ENCODE assay signal across 8 mouse cellular contexts in genomic region chr10:80164161-80164997, GRCm38 (mm10). TPM values are rescaled to one million over a fixed set of nuclear protein-coding genes. Genes with fewer than 3 reads are reported as not detected.
DNase-seq lines count a peak whose midpoint lies in the region; ATAC-seq and TF ChIP-seq lines count a peak whose summit lies in the region.

No protein-coding gene starts in this region.

- no peak for ATAC-seq in heart, postnatal 0 days (ENCODE audit: insufficient read depth, low read depth)
- no peak for ATAC-seq in limb, embryonic 11.5 days (ENCODE audit: insufficient number of reproducible peaks, low FRiP score, low TSS enrichment, low read depth)

- no peaks in the 10 kb centered on the region for H3K36me3 ChIP-seq in heart, postnatal 0 days (replicated peaks; ENCODE audit: control insufficient read depth, insufficient read depth, low read length)
- no peaks in the 10 kb centered on the region for H3K36me3 ChIP-seq in limb, embryonic 11.5 days (ENCODE audit: control insufficient read depth, insufficient read depth, low read length)
- H3K36me3 ChIP-seq in myocyte (ENCODE audit: control insufficient read depth, insufficient read depth) = no peaks in the 10 kb centered on the region

- peaks cover 12% of the 10 kb centered on the region for H3K79me2 ChIP-seq in myocyte (ENCODE audit: control insufficient read depth, insufficient read depth)

- H3K4me2 ChIP-seq in heart, postnatal 0 days (ENCODE audit: low read depth, low read length) = peak overlapping the region; percentile 87
- peak overlapping the region; percentile 83 for H3K4me2 ChIP-seq in limb, embryonic 11.5 days (ENCODE audit: low read depth, severe bottlenecking)
- peak overlapping the region; percentile 100 for H3K4me2 ChIP-seq in myocyte (ENCODE audit: low read depth)

- TF ChIP-seq EP300 in heart, postnatal 0 days (IDR thresholded peaks at IDR 0.05; ENCODE audit: low read depth) = no peak

- no peak for TF ChIP-seq POLR2A in myocyte (IDR thresholded peaks at IDR 0.05; ENCODE audit: insufficient read length, low read depth)

- peak; percentile 31 to 42 for DNase-seq in right cerebral cortex, adult 2 months (ENCODE audit: low spot score in 2 of 2)
- DNase-seq in right cerebral cortex, postnatal 36 days (ENCODE audit: low spot score in 2 of 2) = no peak
- peak; percentile 72 to 75 for DNase-seq in cerebellum, postnatal 10 days
- no peak for DNase-seq in heart, postnatal 0 days (ENCODE audit: low spot score)
- no peak for DNase-seq in limb, embryonic 11.5 days (ENCODE audit: low spot score)
- no peak for DNase-seq in B cell, adult 2 months
- DNase-seq in left cerebral cortex, postnatal 4 days = no peak

- H3K9ac ChIP-seq in heart, postnatal 0 days (replicated peaks; ENCODE audit: low read depth, low read length) = peak overlapping the region; percentile 56
- H3K9ac ChIP-seq in limb, embryonic 11.5 days (ENCODE audit: low read length) = peak overlapping the region; percentile 32; the same call in 1 of the 2 replicates

- WGBS in heart, postnatal 0 days = 9% methylated on average over 38 of the region's 44 CpGs
- 7% methylated on average over 44 of the region's 44 CpGs for WGBS in limb, embryonic 11.5 days

- H3ac ChIP-seq in myocyte (ENCODE audit: control insufficient read depth, insufficient read length) = peak overlapping the region; percentile 8

- no peaks in the 10 kb centered on the region for H3K27me3 ChIP-seq in heart, postnatal 0 days (ENCODE audit: control insufficient read depth, insufficient read depth, low read length)
- H3K27me3 ChIP-seq in limb, embryonic 11.5 days (ENCODE audit: control insufficient read depth, insufficient read depth, low read length) = no peaks in the 10 kb centered on the region
- H3K27me3 ChIP-seq in myocyte (ENCODE audit: control insufficient read depth, insufficient read depth, insufficient read length) = no peaks in the 10 kb centered on the region

- peak overlapping the region; percentile 76 for H3K27ac ChIP-seq in heart, postnatal 0 days (ENCODE audit: low read depth)
- no peak overlapping the region for H3K27ac ChIP-seq in limb, embryonic 11.5 days (replicated peaks; ENCODE audit: low read depth, low read length)

- H3K4me1 ChIP-seq in heart, postnatal 0 days (ENCODE audit: control insufficient read depth, insufficient read depth) = peaks cover 60% of the 10 kb centered on the region
- peaks cover 51% of the 10 kb centered on the region for H3K4me1 ChIP-seq in limb, embryonic 11.5 days (ENCODE audit: control insufficient read depth, insufficient read depth, low read length)

- H3K4me3 ChIP-seq in heart, postnatal 0 days (ENCODE audit: low read depth, low read length) = peak overlapping the region; percentile 45
- H3K4me3 ChIP-seq in limb, embryonic 11.5 days (ENCODE audit: low read depth, low read length) = peak overlapping the region; percentile 34
- peak overlapping the region; percentile 58 for H3K4me3 ChIP-seq in myocyte

- H3K9me3 ChIP-seq in heart, postnatal 0 days (replicated peaks; ENCODE audit: control insufficient read depth, low read length) = no peaks in the 10 kb centered on the region
- no peaks in the 10 kb centered on the region for H3K9me3 ChIP-seq in limb, embryonic 11.5 days (ENCODE audit: control insufficient read depth, low read length)

- intact Hi-C loops in left cerebral cortex, postnatal 4 days (cut with DNase I) = loop anchor here (2.0 kb wide), 1 partner anchor 16 kb away; the partner anchor contains the start of gene Midn

- no peak for TF ChIP-seq CTCF in heart, postnatal 0 days (IDR thresholded peaks at IDR 0.05; ENCODE audit: low read depth)

TF ChIP-seq in myocyte, 11 proteins besides CTCF, POLR2A, EP300 and RAD21:
- TF ChIP-seq MYOG (IDR thresholded peaks at IDR 0.05; ENCODE audit: control insufficient read depth in 1 of 3, insufficient read depth in 1 of 3, insufficient read length in 2 of 3, low read depth in 2 of 3) (peak in 1 of 3 experiments; percentile 79), POLR2AphosphoS2 (IDR thresholded peaks at IDR 0.05; ENCODE audit: insufficient read length, low read depth) (no peak), MYOD1 (IDR thresholded peaks at IDR 0.05; ENCODE audit: control insufficient read depth in 1 of 3, insufficient read length in 2 of 3, low read depth in 2 of 3) (peak in 2 of 3 experiments; percentile 53 to 88), MAX (IDR thresholded peaks at IDR 0.05; ENCODE audit: low read depth) (no peak), E2F4 (IDR thresholded peaks at IDR 0.05; ENCODE audit: insufficient read depth) (no peak), TCF12 (IDR thresholded peaks at IDR 0.05; ENCODE audit: insufficient read depth, poor library complexity, severe bottlenecking) (no peak), CEBPB (IDR thresholded peaks at IDR 0.05; ENCODE audit: insufficient read depth, poor library complexity, severe bottlenecking) (no peak), TCF3 (IDR thresholded peaks at IDR 0.05; ENCODE audit: insufficient read length, low read depth) (peak; percentile 8), USF1 (IDR thresholded peaks at IDR 0.05; ENCODE audit: low read depth) (peak; percentile 10), SRF (IDR thresholded peaks at IDR 0.05; ENCODE audit: control insufficient read depth, insufficient read length, low read depth) (no peak), REST (IDR thresholded peaks at IDR 0.05; ENCODE audit: insufficient read depth, insufficient read length) (no peak)

RNA-seq across cellular contexts. Expression of gene Cirbp, which starts 1.4 kb away (rescaled TPM):
- total RNA-seq in heart, postnatal 0 days (2014; rRNA removed; ENCODE audit: low replicate concordance) = 121 and 163 TPM in 2 replicates
- polyA plus RNA-seq in heart, postnatal 0 days (2015; fragmentation: Nextera tagmentation; extraction: Ambion mirVana) = 208 and 330 TPM in 2 replicates
- polyA plus RNA-seq in limb, embryonic 11.5 days (2014; fragmentation: Nextera tagmentation; extraction: Ambion mirVana) = 67.9 and 68.1 TPM in 2 replicates
- 54.2 TPM for polyA plus RNA-seq in myocyte (2012; fragmentation: generic; extraction: Trizol)
- 100 to 1,000 TPM; 211 to 228 TPM for total RNA-seq in left cerebral cortex, postnatal 4 days (2021)

RNA-seq across cellular contexts. Expression of gene 1600002K03Rik, which starts 8.4 kb away (rescaled TPM):
- total RNA-seq in heart, postnatal 0 days (2014; rRNA removed; ENCODE audit: low replicate concordance) = 0.66 and 8.9 TPM in 2 replicates
- 4.6 and 5.7 TPM in 2 replicates for polyA plus RNA-seq in heart, postnatal 0 days (2015; fragmentation: Nextera tagmentation; extraction: Ambion mirVana)
- polyA plus RNA-seq in limb, embryonic 11.5 days (2014; fragmentation: Nextera tagmentation; extraction: Ambion mirVana) = 5.9 and 7.2 TPM in 2 replicates
- 23.5 TPM for polyA plus RNA-seq in myocyte (2012; fragmentation: generic; extraction: Trizol)
- 1 to 10 TPM; 6.0 to 6.1 TPM for total RNA-seq in left cerebral cortex, postnatal 4 days (2021)

RNA-seq across cellular contexts. Expression of gene Efna2, which starts 14.9 kb away (rescaled TPM):
- total RNA-seq in heart, postnatal 0 days (2014; rRNA removed; ENCODE audit: low replicate concordance) = 2.4 and 3.0 TPM in 2 replicates
- 3.3 and 3.7 TPM in 2 replicates for polyA plus RNA-seq in heart, postnatal 0 days (2015; fragmentation: Nextera tagmentation; extraction: Ambion mirVana)
- 51.3 and 54.8 TPM in 2 replicates for polyA plus RNA-seq in limb, embryonic 11.5 days (2014; fragmentation: Nextera tagmentation; extraction: Ambion mirVana)
- 3.6 TPM for polyA plus RNA-seq in myocyte (2012; fragmentation: generic; extraction: Trizol)
- total RNA-seq in left cerebral cortex, postnatal 4 days (2021) = 10 to 100 TPM; 25.5 to 28.6 TPM

RNA-seq across cellular contexts. Expression of gene Midn, which starts 16.3 kb away (rescaled TPM):
- total RNA-seq in heart, postnatal 0 days (2014; rRNA removed; ENCODE audit: low replicate concordance) = 100 and 122 TPM in 2 replicates
- polyA plus RNA-seq in heart, postnatal 0 days (2015; fragmentation: Nextera tagmentation; extraction: Ambion mirVana) = 12.4 and 15.8 TPM in 2 replicates
- polyA plus RNA-seq in limb, embryonic 11.5 days (2014; fragmentation: Nextera tagmentation; extraction: Ambion mirVana) = 59.3 and 60.9 TPM in 2 replicates
- polyA plus RNA-seq in myocyte (2012; fragmentation: generic; extraction: Trizol) = 131 TPM
- total RNA-seq in left cerebral cortex, postnatal 4 days (2021) = 100 to 1,000 TPM; 158 to 163 TPM

RNA-seq across cellular contexts. Expression of gene Cbarp, which starts 23.7 kb away (rescaled TPM):
- 2.8 and 5.9 TPM in 2 replicates for total RNA-seq in heart, postnatal 0 days (2014; rRNA removed; ENCODE audit: low replicate concordance)
- polyA plus RNA-seq in heart, postnatal 0 days (2015; fragmentation: Nextera tagmentation; extraction: Ambion mirVana) = 1.0 and 1.1 TPM in 2 replicates
- polyA plus RNA-seq in limb, embryonic 11.5 days (2014; fragmentation: Nextera tagmentation; extraction: Ambion mirVana) = 4.7 and 6.5 TPM in 2 replicates
- polyA plus RNA-seq in myocyte (2012; fragmentation: generic; extraction: Trizol) = 10.0 TPM
- 100 to 1,000 TPM; 299 to 316 TPM for total RNA-seq in left cerebral cortex, postnatal 4 days (2021)

Comparison
In these comparisons a context has a peak if more than half of its experiments do, and no peak if none do; other contexts are left out.
1. DNase-seq: peak in right cerebral cortex, adult 2 months (2 of 2) and cerebellum, postnatal 10 days (2 of 2); none in right cerebral cortex, postnatal 36 days (0 of 2), heart, postnatal 0 days (single experiment), limb, embryonic 11.5 days (single experiment), B cell, adult 2 months (0 of 2) and left cerebral cortex, postnatal 4 days (single experiment).
2. RNA of gene Efna2, which starts 14.9 kb away (polyA plus RNA-seq): 51.3 to 54.8 TPM in limb, embryonic 11.5 days; 3.6 TPM in myocyte (single experiment) and 3.3 to 3.7 TPM in heart, postnatal 0 days; every median in the first group is over 10 times any median in the second.
3. Peak in every context shown above with its lines, with median percentiles within 50 percentile points of each other: H3K4me2 ChIP-seq and H3K4me3 ChIP-seq.